Mouse (Mus musculus): ENCODE data around the gene Ttn. TPM values are rescaled to one million over a fixed set of nuclear protein-coding genes. Genes with fewer than 3 reads are reported as not detected.

Ttn gene
- polyA plus RNA-seq, 1 experiment, result 0.10 TPM

- no peak overlapping the region; the same call in 1 of the 2 replicates for H3K4me3 ChIP-seq (ENCODE audit: insufficient read depth, low read length)
- peaks cover 5% of the 10 kb centered on the region; the same call in 1 of the 2 replicates for H3K4me1 ChIP-seq (ENCODE audit: control insufficient read depth, insufficient read depth, low read length)
- no peak overlapping the region for H3K27ac ChIP-seq (ENCODE audit: insufficient read depth, low read length)
- TF ChIP-seq POLR2A (IDR thresholded peaks at IDR 0.05; ENCODE audit: extremely low read depth, insufficient read depth, low read length) (no peak), CTCF (IDR thresholded peaks at IDR 0.05; ENCODE audit: extremely low read depth, insufficient read depth, low read length) (no peak)
Measured at GRCm38 (mm10) chr2:76676401-76677226, 305.7 kb downstream of the Ttn start.

DNA sequence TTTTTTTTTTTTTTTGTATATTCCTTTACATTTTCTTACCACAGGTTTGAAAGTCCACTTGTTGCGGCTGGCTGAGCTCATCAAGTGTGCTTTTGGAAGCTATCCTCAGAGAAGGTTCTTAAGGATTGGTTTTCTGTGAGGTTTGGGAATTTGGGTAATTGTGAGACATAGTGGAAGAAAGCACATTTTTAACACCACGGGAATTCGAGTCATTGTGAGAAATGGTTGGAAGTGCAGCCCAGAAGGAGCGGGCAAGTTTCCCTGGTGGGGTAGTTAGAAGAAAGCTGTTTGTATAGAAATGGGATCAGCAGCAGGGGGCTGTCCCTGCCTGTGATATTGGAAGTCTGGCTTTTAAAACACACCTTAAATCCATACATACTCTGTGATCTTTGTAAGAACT, 306.4 kb downstream of the Ttn start:
- peak overlapping the region; percentile 47 for H3K4me3 ChIP-seq (ENCODE audit: insufficient read depth, low read length)
- H3K4me1 ChIP-seq (ENCODE audit: control insufficient read depth, insufficient read depth, low read length), result peaks cover 5% of the 10 kb centered on the region; the same call in 1 of the 2 replicates
- TF ChIP-seq CTCF (IDR thresholded peaks at IDR 0.05; ENCODE audit: extremely low read depth, insufficient read depth, low read length) (no peak), POLR2A (IDR thresholded peaks at IDR 0.05; ENCODE audit: extremely low read depth, insufficient read depth, low read length) (no peak)
- no peak overlapping the region for H3K27ac ChIP-seq (ENCODE audit: insufficient read depth, low read length)

DNA sequence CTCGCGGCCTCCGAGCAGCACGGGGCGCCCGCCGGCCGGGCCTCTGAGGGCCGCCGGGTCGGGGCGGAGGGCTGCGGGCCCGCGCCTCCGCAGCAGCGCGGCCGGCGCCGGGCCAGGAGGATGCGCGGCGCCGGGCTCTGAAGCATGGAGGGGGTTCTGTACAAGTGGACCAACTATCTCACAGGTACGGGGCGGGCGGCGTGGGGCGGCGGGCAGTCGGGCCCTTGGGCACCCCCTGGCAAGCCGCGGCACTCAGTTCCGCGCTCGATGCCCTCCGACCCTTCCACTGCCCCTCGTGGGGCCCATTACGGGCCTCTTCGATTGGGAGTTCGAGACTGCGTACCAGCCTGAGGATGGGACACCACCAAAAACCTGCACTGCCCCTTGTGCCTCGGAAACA, 306.9 kb downstream of the Ttn start:
- Histone ChIP-seq H3K4me3 (ENCODE audit: insufficient read depth, low read length) (peak overlapping the region; percentile 47), H3K27ac (ENCODE audit: insufficient read depth, low read length) (no peak overlapping the region), H3K4me1 (ENCODE audit: control insufficient read depth, insufficient read depth, low read length) (peaks cover 5% of the 10 kb centered on the region; the same call in 1 of the 2 replicates)
- TF ChIP-seq CTCF (IDR thresholded peaks at IDR 0.05; ENCODE audit: extremely low read depth, insufficient read depth, low read length), result no peak
- TF ChIP-seq POLR2A (IDR thresholded peaks at IDR 0.05; ENCODE audit: extremely low read depth, insufficient read depth, low read length), result no peak

GRCm38 (mm10) chr2:76674725-76675427, 307.5 kb downstream of the Ttn start, which contains the start of gene Plekha3:
TSS of gene Plekha3 (plus strand) at chr2:76675281.
- peak within 1 kb of the TSS; percentile 47 for H3K4me3 ChIP-seq (ENCODE audit: insufficient read depth, low read length)
- TF ChIP-seq CTCF (IDR thresholded peaks at IDR 0.05; ENCODE audit: extremely low read depth, insufficient read depth, low read length) (no peak), POLR2A (IDR thresholded peaks at IDR 0.05; ENCODE audit: extremely low read depth, insufficient read depth, low read length) (peak; percentile 63; the same call in 1 of the 2 replicates)
- H3K4me1 ChIP-seq (ENCODE audit: control insufficient read depth, insufficient read depth, low read length), result peaks cover 4% of the 10 kb centered on the region; the same call in 1 of the 2 replicates
- peak within 1 kb of the TSS; percentile 51; the same call in 1 of the 2 replicates for H3K27ac ChIP-seq (ENCODE audit: insufficient read depth, low read length)

- H3K4me1 ChIP-seq (ENCODE audit: control insufficient read depth, insufficient read depth, low read length), result peaks cover 4% of the 10 kb centered on the region; the same call in 1 of the 2 replicates
- no peak overlapping the region for H3K27ac ChIP-seq (ENCODE audit: insufficient read depth, low read length)
- TF ChIP-seq POLR2A (IDR thresholded peaks at IDR 0.05; ENCODE audit: extremely low read depth, insufficient read depth, low read length) (no peak), CTCF (IDR thresholded peaks at IDR 0.05; ENCODE audit: extremely low read depth, insufficient read depth, low read length) (no peak)
- H3K4me3 ChIP-seq (ENCODE audit: insufficient read depth, low read length), result peak overlapping the region; percentile 31; the same call in 1 of the 2 replicates
Measured at GRCm38 (mm10) chr2:76673472-76674081, 308.8 kb downstream of the Ttn start.

- Histone ChIP-seq H3K4me3 (ENCODE audit: insufficient read depth, low read length) (peak within 1 kb of the TSS; percentile 31), H3K4me1 (ENCODE audit: control insufficient read depth, insufficient read depth, low read length) (peaks cover 4% of the 10 kb centered on the region; the same call in 1 of the 2 replicates), H3K27ac (ENCODE audit: insufficient read depth, low read length) (no peak within 1 kb of the TSS)
- TF ChIP-seq POLR2A (IDR thresholded peaks at IDR 0.05; ENCODE audit: extremely low read depth, insufficient read depth, low read length) (peak; percentile 83), CTCF (IDR thresholded peaks at IDR 0.05; ENCODE audit: extremely low read depth, insufficient read depth, low read length) (no peak)
Measured at GRCm38 (mm10) chr2:76672966-76673392, 309.4 kb downstream of the Ttn start, which contains the start of gene Fkbp7. TSS of gene Fkbp7 (minus strand) at chr2:76673116.

DNA sequence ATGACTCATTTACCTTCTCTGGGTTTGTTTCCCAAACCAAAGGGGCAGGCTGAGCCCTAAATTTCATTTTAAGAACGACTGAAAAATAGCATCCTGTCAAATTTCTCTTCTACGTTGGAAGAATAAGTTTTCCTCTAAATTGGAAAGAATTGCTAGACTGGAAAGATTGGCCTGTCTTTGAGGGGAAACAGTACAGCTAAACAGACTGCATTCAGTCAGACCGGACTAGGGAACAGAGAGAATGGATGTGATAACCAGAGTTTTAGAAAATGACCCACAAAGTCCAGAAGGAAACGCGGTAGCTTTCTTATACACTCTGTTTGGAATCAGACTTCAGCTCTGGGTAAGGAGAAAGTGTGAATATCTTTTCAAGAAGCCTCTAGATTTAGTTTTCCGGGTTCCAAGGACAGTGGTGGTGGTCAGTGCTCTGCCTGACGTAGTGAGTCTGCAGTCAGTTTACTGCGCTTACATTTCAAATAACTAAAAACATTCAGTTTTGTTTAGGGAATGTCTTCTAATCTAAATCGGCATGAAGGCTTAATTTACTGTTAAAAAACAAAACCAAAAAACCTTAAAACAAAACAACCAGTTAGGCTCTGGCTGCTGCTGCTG, 310.1 kb downstream of the Ttn start:
- Histone ChIP-seq H3K4me1 (ENCODE audit: control insufficient read depth, insufficient read depth, low read length) (peaks cover 4% of the 10 kb centered on the region; the same call in 1 of the 2 replicates), H3K4me3 (ENCODE audit: insufficient read depth, low read length) (peak overlapping the region; percentile 31), H3K27ac (ENCODE audit: insufficient read depth, low read length) (no peak overlapping the region)
- TF ChIP-seq POLR2A (IDR thresholded peaks at IDR 0.05; ENCODE audit: extremely low read depth, insufficient read depth, low read length) (no peak), CTCF (IDR thresholded peaks at IDR 0.05; ENCODE audit: extremely low read depth, insufficient read depth, low read length) (no peak)

GRCm38 (mm10) chr2:76671641-76672040, 310.7 kb downstream of the Ttn start:
- Histone ChIP-seq H3K4me1 (ENCODE audit: control insufficient read depth, insufficient read depth, low read length) (peaks cover 2% of the 10 kb centered on the region; the same call in 1 of the 2 replicates), H3K27ac (ENCODE audit: insufficient read depth, low read length) (no peak overlapping the region), H3K4me3 (ENCODE audit: insufficient read depth, low read length) (no peak overlapping the region)
- TF ChIP-seq CTCF (IDR thresholded peaks at IDR 0.05; ENCODE audit: extremely low read depth, insufficient read depth, low read length), result no peak
- TF ChIP-seq POLR2A (IDR thresholded peaks at IDR 0.05; ENCODE audit: extremely low read depth, insufficient read depth, low read length), result no peak

Data from cortical plate, adult 2 months (tissue).